Mouse (Mus musculus) left cerebral cortex, adult 11 months (tissue): ENCODE measurements at regions not wholly inside any gene's neighbourhood (a gene's known extent, or its start where the extent isn't known, plus 50 kb on each side); places are given as distances from the start of the nearest gene placed in this dataset.

Experiments
- DNase-seq: peaks from one replicate; pipeline ENCODE4 v3.0.0; 2022; ENCODE audit warnings: low spot score

- no peak for DNase-seq
Observed at GRCm38 (mm10) chr1:41411641-41412040, 606.2 kb downstream of the Tmem182 start.

- DNase-seq, result no peak
Observed at GRCm38 (mm10) chr1:41412078-41412477, 606.7 kb downstream of the Tmem182 start.

GRCm38 (mm10) chr1:41420489-41421327, 615.3 kb downstream of the Tmem182 start:
- DNase-seq, result no peak

GRCm38 (mm10) chr1:41427853-41428252, 622.5 kb downstream of the Tmem182 start:
- no peak for DNase-seq

GRCm38 (mm10) chr1:41431127-41431690, 625.8 kb downstream of the Tmem182 start:
- DNase-seq, result no peak

GRCm38 (mm10) chr1:41435379-41435778, 630.0 kb downstream of the Tmem182 start:
- no peak for DNase-seq

GRCm38 (mm10) chr1:41449972-41450371, 644.6 kb downstream of the Tmem182 start:
- DNase-seq, result no peak
